Mouse (Mus musculus): ENCODE data around the gene Ulk1. TPM values are rescaled to one million over a fixed set of nuclear protein-coding genes. Genes with fewer than 3 reads are reported as not detected.

Ulk1 gene
- total RNA-seq, 1 experiment = 82.7 TPM

DNA sequence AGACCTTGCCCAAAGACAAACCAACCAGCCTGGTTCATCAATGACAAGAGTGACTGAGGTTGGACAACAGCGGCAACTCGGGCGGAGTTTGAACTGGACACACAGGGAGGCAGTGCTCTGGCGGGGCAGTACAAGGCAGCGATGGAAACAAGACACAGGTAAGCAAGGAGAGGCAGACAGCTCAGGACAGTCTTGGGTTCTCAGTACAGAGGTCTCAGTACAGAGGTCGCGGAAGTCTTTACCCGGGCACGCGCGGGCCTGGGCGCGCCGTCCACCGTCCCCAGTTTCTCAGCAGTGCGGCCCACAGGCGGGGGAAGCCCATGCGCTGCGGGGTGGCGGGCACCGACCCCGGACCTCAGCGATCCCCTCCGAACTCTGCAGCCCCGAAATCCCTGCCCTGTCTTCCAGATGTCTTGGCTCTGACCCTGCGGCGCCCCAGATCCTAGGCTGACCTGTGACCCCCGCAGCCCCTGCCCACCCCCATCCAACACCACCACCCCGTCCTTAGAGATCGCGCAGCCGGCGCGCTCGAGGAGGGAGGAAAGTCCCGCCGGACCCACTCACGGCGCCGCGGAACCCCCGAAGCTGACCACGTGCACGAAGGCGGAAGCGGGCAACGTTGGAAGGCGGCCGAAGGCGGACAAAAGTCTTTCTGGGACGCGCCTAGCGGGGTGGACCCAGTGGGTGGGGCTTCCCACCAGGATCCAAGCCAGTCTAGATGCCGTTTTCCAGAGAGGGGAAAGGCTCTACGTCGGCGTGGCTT is 29.7 kb downstream of the Ulk1 start, which contains the start of gene Pus1:
Pus1 (minus strand) TSS at position 662 of the 763 bp plus-strand sequence.
- no peak for TF ChIP-seq ZC3H11A (IDR thresholded peaks at IDR 0.05; ENCODE audit: borderline replicate concordance, low read depth, low read length)
- TF ChIP-seq HCFC1 (IDR thresholded peaks at IDR 0.05; ENCODE audit: borderline replicate concordance, insufficient read depth, low read length) = peak; percentile 71; the same call in 1 of the 2 replicates
- no peak for TF ChIP-seq MAFK (IDR thresholded peaks at IDR 0.05; ENCODE audit: insufficient read depth, low read depth, low read length)
- no peak for TF ChIP-seq CHD2 (IDR thresholded peaks at IDR 0.05; ENCODE audit: low read depth, low read length)
- peak; percentile 94; the same call in 1 of the 2 replicates for TF ChIP-seq ZNF384 (IDR thresholded peaks at IDR 0.05; ENCODE audit: low read depth, low read length)
- no peak within 1 kb of the TSS; the same call in 1 of the 2 replicates for H3K27ac ChIP-seq (ENCODE audit: insufficient read depth, low read depth, low read length, poor library complexity, severe bottlenecking)

DNA sequence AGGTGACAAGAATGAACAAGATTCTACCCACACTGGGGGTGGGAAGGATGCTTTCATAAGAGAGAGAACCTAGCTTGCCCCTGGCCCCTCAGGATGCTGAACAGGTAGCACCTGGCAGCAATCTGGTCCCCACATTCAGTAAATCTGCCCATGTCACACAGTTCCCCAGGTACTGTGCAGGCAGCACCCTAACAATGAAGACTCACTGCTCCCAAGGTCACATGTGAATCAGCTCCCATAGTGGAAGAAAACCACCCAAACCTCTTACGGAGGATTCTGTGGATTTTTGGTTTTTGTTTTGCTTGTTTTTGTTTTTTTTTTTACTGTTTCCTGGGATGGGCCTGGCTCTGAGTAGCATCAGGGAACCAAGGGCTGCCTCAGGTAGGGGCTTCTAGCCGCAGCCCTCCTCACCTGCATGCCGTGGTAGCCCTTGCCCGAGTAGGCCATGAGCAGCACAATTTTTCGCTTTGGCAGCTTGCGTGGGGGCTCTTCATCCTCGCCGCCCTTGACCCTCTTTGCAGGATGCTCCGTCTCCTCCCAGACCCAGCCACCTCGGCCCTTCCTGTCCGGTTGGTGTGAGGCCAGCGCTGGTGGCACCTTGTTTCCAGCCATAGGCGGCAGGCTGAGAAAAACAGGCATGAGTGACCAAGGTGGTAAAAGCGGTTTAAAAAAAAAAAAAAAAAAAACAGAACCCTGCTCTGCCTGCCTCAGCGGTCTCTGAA is 30.5 kb downstream of the Ulk1 start:
- Histone ChIP-seq H3K4me3 (ENCODE audit: insufficient read depth in 1 of 2, low read depth in 1 of 2, low read length in 2 of 2, poor library complexity in 1 of 2, severe bottlenecking in 1 of 2) (peak overlapping the region; percentile 77 to 95), H3K27ac (ENCODE audit: insufficient read depth, low read depth, low read length, poor library complexity, severe bottlenecking) (no peak overlapping the region), H3K9ac (ENCODE audit: insufficient read depth, low read depth, low read length, poor library complexity, severe bottlenecking) (peak overlapping the region; percentile 89), H3K4me1 (ENCODE audit: control insufficient read depth in 2 of 2, insufficient read depth in 2 of 2, low read length in 2 of 2, poor library complexity in 1 of 2) (peaks cover 0 to 13% of the 10 kb centered on the region in 2 experiments; a peak in 1 of 4 replicates), H3K9me3 (ENCODE audit: control insufficient read depth, insufficient read depth, low read depth, low read length) (no peaks in the 10 kb centered on the region), H3K36me3 (ENCODE audit: control insufficient read depth, insufficient read depth, low read length, poor library complexity, severe bottlenecking) (peaks cover 28% of the 10 kb centered on the region)
- no peak for TF ChIP-seq CHD2 (IDR thresholded peaks at IDR 0.05; ENCODE audit: low read depth, low read length)
- no peak for TF ChIP-seq ZC3H11A (IDR thresholded peaks at IDR 0.05; ENCODE audit: borderline replicate concordance, low read depth, low read length)
- TF ChIP-seq ZNF384 (IDR thresholded peaks at IDR 0.05; ENCODE audit: low read depth, low read length) = no peak; the same call in 1 of the 2 replicates
- no peak for TF ChIP-seq HCFC1 (IDR thresholded peaks at IDR 0.05; ENCODE audit: borderline replicate concordance, insufficient read depth, low read length)
- no peak for TF ChIP-seq MAFK (IDR thresholded peaks at IDR 0.05; ENCODE audit: insufficient read depth, low read depth, low read length)
- in situ Hi-C loops (cut with MboI; ENCODE audit: low sequenced_read_pairs in 2 of 2, unreplicated experiment in 2 of 2) = no loop called here
- DNase-seq (ENCODE audit: low read depth, low spot score) = no peak

More for the DNA sequence above, 29.7 kb downstream of the Ulk1 start, which contains the start of gene Pus1:
- Histone ChIP-seq H3K9me3 (ENCODE audit: control insufficient read depth, insufficient read depth, low read depth, low read length) (no peaks in the 10 kb centered on the region), H3K4me1 (ENCODE audit: control insufficient read depth in 2 of 2, insufficient read depth in 2 of 2, low read length in 2 of 2, poor library complexity in 1 of 2) (peaks cover 0 to 6% of the 10 kb centered on the region in 2 experiments; a peak in 1 of 4 replicates), H3K36me3 (ENCODE audit: control insufficient read depth, insufficient read depth, low read length, poor library complexity, severe bottlenecking) (peaks cover 23% of the 10 kb centered on the region), H3K9ac (ENCODE audit: insufficient read depth, low read depth, low read length, poor library complexity, severe bottlenecking) (peak within 1 kb of the TSS; percentile 89), H3K4me3 (ENCODE audit: insufficient read depth in 1 of 2, low read depth in 1 of 2, low read length in 2 of 2, poor library complexity in 1 of 2, severe bottlenecking in 1 of 2) (peak within 1 kb of the TSS; percentile 77 to 95)
- in situ Hi-C loops (cut with MboI; ENCODE audit: low sequenced_read_pairs in 2 of 2, unreplicated experiment in 2 of 2) = no loop called here
- DNase-seq (ENCODE audit: low read depth, low spot score) = peak; percentile 85

DNA sequence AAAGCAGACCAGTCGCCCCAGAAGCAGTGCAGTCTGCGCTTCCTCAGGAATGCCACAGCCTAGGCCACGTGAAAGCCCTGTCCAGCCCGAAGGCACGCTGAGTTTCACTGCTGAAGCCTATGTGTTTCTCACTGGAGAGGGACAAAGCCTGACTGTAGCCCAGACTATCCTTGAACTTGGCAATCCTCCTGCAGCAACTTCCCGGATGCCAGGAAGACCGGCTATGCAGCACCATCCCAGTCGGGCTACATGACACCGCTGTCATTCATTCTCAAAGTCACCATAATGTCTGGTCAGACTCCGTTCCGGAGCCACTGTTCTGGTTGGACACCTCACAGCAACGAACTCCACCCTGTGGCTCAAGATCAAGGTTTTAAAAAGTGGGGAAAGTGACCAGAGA is 31.6 kb downstream of the Ulk1 start:
- Histone ChIP-seq H3K4me3 (ENCODE audit: insufficient read depth in 1 of 2, low read depth in 1 of 2, low read length in 2 of 2, poor library complexity in 1 of 2, severe bottlenecking in 1 of 2) (no peak overlapping the region), H3K9ac (ENCODE audit: insufficient read depth, low read depth, low read length, poor library complexity, severe bottlenecking) (no peak overlapping the region), H3K9me3 (ENCODE audit: control insufficient read depth, insufficient read depth, low read depth, low read length) (no peaks in the 10 kb centered on the region), H3K4me1 (ENCODE audit: control insufficient read depth in 2 of 2, insufficient read depth in 2 of 2, low read length in 2 of 2, poor library complexity in 1 of 2) (peaks cover 0 to 19% of the 10 kb centered on the region in 2 experiments; a peak in 1 of 4 replicates), H3K36me3 (ENCODE audit: control insufficient read depth, insufficient read depth, low read length, poor library complexity, severe bottlenecking) (peaks cover 37% of the 10 kb centered on the region), H3K27ac (ENCODE audit: insufficient read depth, low read depth, low read length, poor library complexity, severe bottlenecking) (no peak overlapping the region)
- in situ Hi-C loops (cut with MboI; ENCODE audit: low sequenced_read_pairs in 2 of 2, unreplicated experiment in 2 of 2) = no loop called here
- TF ChIP-seq ZNF384 (IDR thresholded peaks at IDR 0.05; ENCODE audit: low read depth, low read length) = no peak
- no peak for TF ChIP-seq MAFK (IDR thresholded peaks at IDR 0.05; ENCODE audit: insufficient read depth, low read depth, low read length)
- TF ChIP-seq ZC3H11A (IDR thresholded peaks at IDR 0.05; ENCODE audit: borderline replicate concordance, low read depth, low read length) = no peak
- no peak for TF ChIP-seq CHD2 (IDR thresholded peaks at IDR 0.05; ENCODE audit: low read depth, low read length)
- no peak for TF ChIP-seq HCFC1 (IDR thresholded peaks at IDR 0.05; ENCODE audit: borderline replicate concordance, insufficient read depth, low read length)
- DNase-seq (ENCODE audit: low read depth, low spot score) = no peak

DNA sequence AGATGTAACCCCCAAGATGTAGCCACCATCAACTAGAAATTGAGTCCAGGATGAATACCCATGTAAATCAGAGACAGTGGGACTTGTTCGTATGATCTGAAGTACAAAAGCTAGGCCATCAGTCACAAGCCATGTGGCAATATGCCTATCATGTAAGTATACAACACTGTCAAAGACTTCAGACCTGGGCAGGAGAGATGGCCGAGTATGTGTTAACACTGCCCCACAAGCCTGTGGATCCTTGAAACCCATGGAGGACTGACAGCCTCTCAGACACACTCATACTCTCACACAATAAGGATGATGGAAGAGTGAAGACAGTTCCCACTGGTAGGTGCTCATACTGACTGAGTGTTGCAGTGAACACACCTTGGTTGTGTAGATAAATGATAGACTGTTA is 33.8 kb downstream of the Ulk1 start:
- Histone ChIP-seq H3K9ac (ENCODE audit: insufficient read depth, low read depth, low read length, poor library complexity, severe bottlenecking) (no peak overlapping the region), H3K4me1 (ENCODE audit: control insufficient read depth in 2 of 2, insufficient read depth in 2 of 2, low read length in 2 of 2, poor library complexity in 1 of 2) (peaks cover 0 to 18% of the 10 kb centered on the region in 2 experiments; a peak in 1 of 4 replicates), H3K4me3 (ENCODE audit: insufficient read depth in 1 of 2, low read depth in 1 of 2, low read length in 2 of 2, poor library complexity in 1 of 2, severe bottlenecking in 1 of 2) (no peak overlapping the region), H3K9me3 (ENCODE audit: control insufficient read depth, insufficient read depth, low read depth, low read length) (no peaks in the 10 kb centered on the region), H3K27ac (ENCODE audit: insufficient read depth, low read depth, low read length, poor library complexity, severe bottlenecking) (no peak overlapping the region), H3K36me3 (ENCODE audit: control insufficient read depth, insufficient read depth, low read length, poor library complexity, severe bottlenecking) (peaks cover 38% of the 10 kb centered on the region)
- DNase-seq (ENCODE audit: low read depth, low spot score) = no peak
- in situ Hi-C loops (cut with MboI; ENCODE audit: low sequenced_read_pairs in 2 of 2, unreplicated experiment in 2 of 2) = no loop called here
- TF ChIP-seq ZNF384 (IDR thresholded peaks at IDR 0.05; ENCODE audit: low read depth, low read length) = no peak
- no peak for TF ChIP-seq ZC3H11A (IDR thresholded peaks at IDR 0.05; ENCODE audit: borderline replicate concordance, low read depth, low read length)
- TF ChIP-seq MAFK (IDR thresholded peaks at IDR 0.05; ENCODE audit: insufficient read depth, low read depth, low read length) = no peak

Measured in ES-E14 (cell line).